In the genomic region with DNA sequence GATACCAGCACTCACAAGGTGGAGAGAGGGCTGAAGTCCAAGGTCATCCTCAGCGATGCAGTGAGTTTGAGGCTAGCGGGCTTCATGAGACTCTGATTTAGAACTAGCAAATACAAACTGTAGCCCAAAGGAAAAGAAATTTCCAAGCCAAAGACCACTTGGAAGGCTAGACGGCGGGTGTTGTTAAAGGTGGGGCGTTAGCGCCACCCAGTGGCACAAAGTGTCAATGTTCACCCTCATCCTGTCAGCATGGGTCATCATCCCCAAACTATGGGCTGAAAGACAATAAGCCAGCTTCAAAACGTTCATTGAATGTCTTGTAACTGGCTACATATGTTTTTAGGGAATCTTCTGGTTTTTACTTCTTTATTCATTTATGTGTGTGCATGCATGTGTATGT, we compare ENCODE assay signal across 9 mouse cellular contexts. TPM values are rescaled to one million over a fixed set of nuclear protein-coding genes. Genes with fewer than 3 reads are reported as not detected.
A peak's percentile ranks its signal among the peaks of the same experiment; 100 is the strongest.
DNase-seq lines count a peak whose midpoint lies in the region; ATAC-seq lines count a peak whose summit lies in the region.
"Had no signal": no experiment of that assay in that cellular context is flagged by ENCODE, and none has a peak within 500 bp of the region (broad histone marks: within the 10 kb centered on the region; RNA-seq: fewer than 3 reads in every experiment).

No protein-coding gene starts in this region.

- ATAC-seq in embryonic facial prominence, embryonic 11.5 days (replicated peaks; ENCODE audit: insufficient number of reproducible peaks, low FRiP score, low TSS enrichment, low read depth), result no peak
- ATAC-seq in neural tube, embryonic 11.5 days (ENCODE audit: insufficient read depth, low FRiP score, low TSS enrichment), result no peak

- H3K4me1 ChIP-seq in embryonic facial prominence, embryonic 11.5 days (ENCODE audit: control insufficient read depth, insufficient read depth, low read length), result no peaks in the 10 kb centered on the region
- H3K4me1 ChIP-seq in neural tube, embryonic 11.5 days (ENCODE audit: control insufficient read depth, insufficient read depth, low read length), result no peaks in the 10 kb centered on the region
- H3K4me1 ChIP-seq: neural tube, embryonic 12.5 days had no signal

- H3K9ac ChIP-seq in embryonic facial prominence, embryonic 11.5 days (replicated peaks; ENCODE audit: low read length), result no peak overlapping the region
- no peak overlapping the region for H3K9ac ChIP-seq in neural tube, embryonic 11.5 days (ENCODE audit: low read length)
- H3K9ac ChIP-seq: neural tube, embryonic 12.5 days had no signal

- no peak overlapping the region for H3K4me3 ChIP-seq in embryonic facial prominence, embryonic 11.5 days (ENCODE audit: low read depth, low read length)
- H3K4me3 ChIP-seq in neural tube, embryonic 11.5 days (ENCODE audit: low read depth, low read length), result no peak overlapping the region
- H3K4me3 ChIP-seq: neural tube, embryonic 12.5 days had no signal

- H3K36me3 ChIP-seq in embryonic facial prominence, embryonic 11.5 days (replicated peaks; ENCODE audit: control insufficient read depth, insufficient read depth, low read depth, low read length), result no peaks in the 10 kb centered on the region
- H3K36me3 ChIP-seq in neural tube, embryonic 11.5 days (ENCODE audit: control insufficient read depth, insufficient read depth, low read length), result no peaks in the 10 kb centered on the region
- H3K36me3 ChIP-seq: neural tube, embryonic 12.5 days had no signal

- WGBS in embryonic facial prominence, embryonic 11.5 days, result 9% methylated on average over 7 of the region's 7 CpGs
- 4% methylated on average over 7 of the region's 7 CpGs for WGBS in neural tube, embryonic 11.5 days

- intact Hi-C loops in heart, postnatal 25 days (cut with DNase I), result loop anchor here (1.0 to 5.0 kb wide), 4 partner anchors 135 to 361 kb away; a partner anchor contains a TSS
- intact Hi-C loops in left cerebral cortex, postnatal 36 days (cut with DNase I), result loop anchor here (1.0 to 5.0 kb wide), 4 partner anchors 131 to 361 kb away; a partner anchor contains a TSS

- H3K27me3 ChIP-seq in embryonic facial prominence, embryonic 11.5 days (ENCODE audit: control insufficient read depth, insufficient read depth, low read length), result no peaks in the 10 kb centered on the region
- H3K27me3 ChIP-seq in neural tube, embryonic 11.5 days (ENCODE audit: control insufficient read depth, insufficient read depth, low read length), result no peaks in the 10 kb centered on the region
- H3K27me3 ChIP-seq: neural tube, embryonic 12.5 days had no signal

- no peak overlapping the region for H3K4me2 ChIP-seq in embryonic facial prominence, embryonic 11.5 days (ENCODE audit: low read depth, low read length)
- no peak overlapping the region for H3K4me2 ChIP-seq in neural tube, embryonic 11.5 days (ENCODE audit: low read depth)
- H3K4me2 ChIP-seq: neural tube, embryonic 12.5 days had no signal

- no peak overlapping the region for H3K27ac ChIP-seq in embryonic facial prominence, embryonic 11.5 days (replicated peaks; ENCODE audit: low read depth, low read length)
- H3K27ac ChIP-seq in neural tube, embryonic 11.5 days (ENCODE audit: low read depth, low read length), result no peak overlapping the region
- H3K27ac ChIP-seq: neural tube, embryonic 12.5 days had no signal

- peak; percentile 80 for DNase-seq in layer of hippocampus, adult 11-12 months (ENCODE audit: low spot score)
- no peak for DNase-seq in layer of hippocampus, adult 9-11 months
- peak; percentile 86 for DNase-seq in adrenal gland, postnatal 10 days
- DNase-seq in embryonic facial prominence, embryonic 11.5 days (ENCODE audit: low spot score), result peak; percentile 86
- peak; percentile 21 for DNase-seq in heart, postnatal 25 days (ENCODE audit: low spot score)
- DNase-seq in left cerebral cortex, postnatal 36 days (ENCODE audit: low spot score in 2 of 2), result peak; percentile 39 to 59
- DNase-seq in neural tube, embryonic 11.5 days (ENCODE audit: low spot score), result peak; percentile 83
- DNase-seq in testis, postnatal 14 days (ENCODE audit: low spot score), result peak; percentile 42

- no peaks in the 10 kb centered on the region for H3K9me3 ChIP-seq in embryonic facial prominence, embryonic 11.5 days (replicated peaks; ENCODE audit: control insufficient read depth, low read length)
- no peaks in the 10 kb centered on the region for H3K9me3 ChIP-seq in neural tube, embryonic 11.5 days (ENCODE audit: control insufficient read depth, low read length)
- H3K9me3 ChIP-seq: neural tube, embryonic 12.5 days had no signal

RNA-seq across cellular contexts. Expression of a gene that starts 14.7 kb away (rescaled TPM):
- total RNA-seq in adrenal gland, postnatal 10 days (2021), result under 1 TPM; 0.27 to 0.73 TPM
- 0.31 TPM in 1 of 2 replicates, not detected in the other for polyA plus RNA-seq in embryonic facial prominence, embryonic 11.5 days (2014; fragmentation: Nextera tagmentation; extraction: Ambion mirVana)
- not detected for total RNA-seq in heart, postnatal 25 days (2021)
- total RNA-seq in left cerebral cortex, postnatal 36 days (2021), result not detected
- polyA plus RNA-seq in neural tube, embryonic 11.5 days (2014; fragmentation: Nextera tagmentation; extraction: Ambion mirVana), result 0.24 TPM in 1 of 2 replicates, not detected in the other

RNA-seq across cellular contexts. Expression of a gene that starts 14.8 kb away (rescaled TPM):
- 1,000 to 10,000 TPM; 1,052 to 1,158 TPM for total RNA-seq in adrenal gland, postnatal 10 days (2021)
- polyA plus RNA-seq in embryonic facial prominence, embryonic 11.5 days (2014; fragmentation: Nextera tagmentation; extraction: Ambion mirVana), result 567 and 573 TPM in 2 replicates
- 1,000 to 10,000 TPM; 1,992 to 2,010 TPM for total RNA-seq in heart, postnatal 25 days (2021)
- 100 to 1,000 TPM; 374 to 435 TPM for total RNA-seq in left cerebral cortex, postnatal 36 days (2021)
- polyA plus RNA-seq in neural tube, embryonic 11.5 days (2014; fragmentation: Nextera tagmentation; extraction: Ambion mirVana), result 602 and 630 TPM in 2 replicates

RNA-seq across cellular contexts. Expression of a gene that starts 19.3 kb away (rescaled TPM):
- total RNA-seq in adrenal gland, postnatal 10 days (2021), result 10 to 100 TPM; 61.7 to 68.2 TPM
- polyA plus RNA-seq in embryonic facial prominence, embryonic 11.5 days (2014; fragmentation: Nextera tagmentation; extraction: Ambion mirVana), result 47.1 and 57.3 TPM in 2 replicates
- 10 to 100 TPM; 11.8 to 13.3 TPM for total RNA-seq in heart, postnatal 25 days (2021)
- total RNA-seq in left cerebral cortex, postnatal 36 days (2021), result 10 to 100 TPM; 15.6 to 18.0 TPM
- polyA plus RNA-seq in neural tube, embryonic 11.5 days (2014; fragmentation: Nextera tagmentation; extraction: Ambion mirVana), result 59.4 and 63.0 TPM in 2 replicates

RNA-seq across cellular contexts. Expression of a gene that starts 43.2 kb away (rescaled TPM):
- 1 to 10 TPM; 2.5 to 4.3 TPM for total RNA-seq in adrenal gland, postnatal 10 days (2021)
- polyA plus RNA-seq in embryonic facial prominence, embryonic 11.5 days (2014; fragmentation: Nextera tagmentation; extraction: Ambion mirVana), result 3.2 and 3.3 TPM in 2 replicates
- total RNA-seq in heart, postnatal 25 days (2021), result not detected
- 100 to 1,000 TPM in 1 of 2 experiments, 10 to 100 TPM in 1; 65.0 to 119 TPM for total RNA-seq in left cerebral cortex, postnatal 36 days (2021)
- 22.9 and 25.5 TPM in 2 replicates for polyA plus RNA-seq in neural tube, embryonic 11.5 days (2014; fragmentation: Nextera tagmentation; extraction: Ambion mirVana)
